ENCODE assay signal across 12 mouse cellular contexts in the genomic region with DNA sequence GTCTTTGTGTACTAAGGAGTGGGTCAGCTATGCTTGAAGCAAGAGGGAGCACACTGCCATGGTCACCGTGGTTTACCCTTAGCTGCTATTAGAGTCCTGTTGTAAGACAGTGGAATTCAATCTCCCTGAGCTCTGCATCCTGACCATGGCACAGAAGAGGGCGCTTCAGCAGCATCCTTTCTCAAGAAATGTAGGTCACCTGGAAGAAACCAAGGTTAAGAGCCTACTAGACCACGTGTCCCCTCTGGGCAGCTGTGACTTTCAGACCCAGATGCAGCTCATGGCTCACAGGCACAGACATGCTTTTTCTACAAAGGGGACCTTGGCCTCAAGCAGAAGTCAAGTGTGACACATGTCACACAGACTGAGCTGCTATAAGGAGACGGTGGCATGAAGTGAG. TPM values are rescaled to one million over a fixed set of nuclear protein-coding genes. Genes with fewer than 3 reads are reported as not detected.
DNase-seq lines count a peak whose midpoint lies in the region; ATAC-seq and TF ChIP-seq lines count a peak whose summit lies in the region.
"Had no signal": no experiment of that assay in that cellular context is flagged by ENCODE, and none has a peak within 500 bp of the region (broad histone marks: within the 10 kb centered on the region; RNA-seq: fewer than 3 reads in every experiment).

No protein-coding gene starts in this region.

- no peaks in the 10 kb centered on the region for H3K36me3 ChIP-seq in kidney, embryonic 16.5 days (ENCODE audit: insufficient read depth, low read length)
- H3K36me3 ChIP-seq: limb, embryonic 10.5 days had no signal

- 58% methylated on average over 4 of the region's 4 CpGs for WGBS in cerebellum, adult 2 months
- WGBS in kidney, embryonic 16.5 days = 48% methylated on average over 4 of the region's 4 CpGs

- H3K4me2 ChIP-seq in kidney, embryonic 16.5 days (replicated peaks; ENCODE audit: low read depth, low read length) = no peak overlapping the region

- H3K27me3 ChIP-seq in cerebellum, adult 2 months (ENCODE audit: control insufficient read depth, insufficient read depth, low read length) = no peaks in the 10 kb centered on the region
- no peaks in the 10 kb centered on the region for H3K27me3 ChIP-seq in kidney, embryonic 16.5 days (ENCODE audit: insufficient read depth, low read length)

- no peaks in the 10 kb centered on the region for H3K4me1 ChIP-seq in cerebellum, adult 2 months (ENCODE audit: control insufficient read depth, insufficient read depth, low read length)
- no peaks in the 10 kb centered on the region for H3K4me1 ChIP-seq in kidney, embryonic 16.5 days (ENCODE audit: insufficient read depth, low read length)
- H3K4me1 ChIP-seq: limb, embryonic 10.5 days; megakaryocyte, embryonic 14.5 days had no signal

- H3K4me3 ChIP-seq in cerebellum, adult 2 months (replicated peaks; ENCODE audit: insufficient read depth, low read depth, low read length) = no peak overlapping the region
- no peak overlapping the region for H3K4me3 ChIP-seq in kidney, embryonic 16.5 days (ENCODE audit: low read length)
- H3K4me3 ChIP-seq: limb, embryonic 10.5 days; megakaryocyte, embryonic 14.5 days had no signal

- no peak overlapping the region for H3K27ac ChIP-seq in cerebellum, adult 2 months (ENCODE audit: insufficient read depth, low read length)
- no peak overlapping the region for H3K27ac ChIP-seq in kidney, embryonic 16.5 days (ENCODE audit: low read length)
- H3K27ac ChIP-seq: limb, embryonic 10.5 days had no signal

- no peaks in the 10 kb centered on the region for H3K9me3 ChIP-seq in kidney, embryonic 16.5 days (ENCODE audit: low read length)
- H3K9me3 ChIP-seq: limb, embryonic 10.5 days; megakaryocyte, embryonic 14.5 days had no signal

- ATAC-seq in kidney, embryonic 16.5 days (ENCODE audit: low FRiP score, low TSS enrichment) = no peak
- no peak for ATAC-seq in megakaryocyte, adult 5-6 weeks (ENCODE audit: poor library complexity, severe bottlenecking)
- ATAC-seq: liver, postnatal 0 days had no signal

- peak; percentile 20 to 27 for DNase-seq in cerebellum, adult 2 months
- no peak for DNase-seq in cerebellum, adult 11-12 months
- DNase-seq in kidney, adult 9 months = peak; percentile 11
- peak; percentile 26 for DNase-seq in adrenal gland, postnatal 14 days
- peak; percentile 25 to 32 for DNase-seq in thymus, postnatal 10 days (ENCODE audit: low spot score in 2 of 2)
- DNase-seq in layer of hippocampus, postnatal 10 days (ENCODE audit: low spot score in 2 of 2) = no peak
- DNase-seq: heart, postnatal 4 days; liver, postnatal 0 days had no signal

- no peak overlapping the region for H3K9ac ChIP-seq in kidney, embryonic 16.5 days (replicated peaks; ENCODE audit: low read length)
- H3K9ac ChIP-seq: liver, postnatal 0 days had no signal

- 0 out of 2 replicates have a peak, but pooled peaks have one; percentile 17 for TF ChIP-seq CTCF in cerebellum, adult 2 months (IDR thresholded peaks at IDR 0.05; ENCODE audit: borderline replicate concordance, insufficient read depth, low read depth, low read length)

- TF ChIP-seq POLR2A in cerebellum, adult 2 months (IDR thresholded peaks at IDR 0.05; ENCODE audit: borderline replicate concordance, insufficient read depth, low read length) = no peak

RNA-seq across cellular contexts. Expression of gene Rps6ka2, which starts 27.5 kb away (rescaled TPM):
- polyA plus RNA-seq in cerebellum, adult 2 months (2012; rRNA removed) = 20.6 and 23.4 TPM in 2 replicates
- 18.7 and 22.5 TPM in 2 replicates for polyA plus RNA-seq in kidney, embryonic 16.5 days (2015; fragmentation: Nextera tagmentation; extraction: Ambion mirVana)
- total RNA-seq in adrenal gland, postnatal 14 days (2021) = 11.4 and 12.9 TPM in 2 replicates
- 5.6 and 6.7 TPM in 2 replicates for total RNA-seq in megakaryocyte, adult 5-6 weeks (2015)
- total RNA-seq in megakaryocyte, adult 5-6 weeks (2017) = 5.5 and 6.5 TPM in 2 replicates
- total RNA-seq in layer of hippocampus, postnatal 10 days (2021) = 10 to 100 TPM; 27.0 to 27.4 TPM

Comparison
In these comparisons a context has a peak if more than half of its experiments do, and no peak if none do; other contexts are left out.
1. DNase-seq: peak in cerebellum, adult 2 months (2 of 2), kidney, adult 9 months (single experiment), adrenal gland, postnatal 14 days (single experiment) and thymus, postnatal 10 days (2 of 2); none in cerebellum, adult 11-12 months (single experiment) and layer of hippocampus, postnatal 10 days (0 of 2).